ENCODE assay signal across 8 mouse cellular contexts in the genomic region with DNA sequence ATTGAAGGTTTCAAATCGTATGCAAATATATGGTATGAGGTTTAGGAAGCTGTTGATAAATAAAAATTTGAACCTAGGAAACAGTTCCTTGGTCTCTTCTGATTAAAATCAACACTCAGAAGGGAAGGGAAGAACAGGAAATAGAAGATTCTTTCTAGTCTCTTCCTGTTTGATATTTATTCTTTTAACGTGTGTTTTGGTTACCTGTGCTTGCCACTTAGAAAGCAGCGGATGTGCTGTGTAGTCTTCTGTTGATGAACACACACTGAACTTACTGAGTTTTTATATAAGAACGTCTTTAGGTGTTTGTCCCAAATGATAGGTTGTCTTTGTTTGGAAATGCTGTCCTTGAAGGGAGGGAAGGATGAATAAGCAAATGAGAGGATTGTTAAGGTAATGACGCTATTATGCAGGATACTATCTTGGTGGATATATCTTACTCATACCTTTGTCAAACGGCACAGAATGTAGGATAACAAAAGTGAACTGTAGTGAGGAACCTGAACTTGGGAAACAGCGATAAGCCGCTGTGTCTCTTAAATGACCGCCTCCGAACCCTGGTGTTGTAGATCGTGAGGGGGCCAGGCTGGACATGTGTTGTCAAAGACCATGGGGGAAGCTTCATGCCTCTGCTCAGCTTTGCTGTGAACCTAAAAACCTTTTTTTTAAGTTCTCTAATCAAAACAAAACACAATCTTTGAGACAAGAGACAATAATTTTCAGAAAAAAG. TPM values are rescaled to one million over a fixed set of nuclear protein-coding genes. Genes with fewer than 3 reads are reported as not detected.
DNase-seq lines count a peak whose midpoint lies in the region; ATAC-seq and TF ChIP-seq lines count a peak whose summit lies in the region.

No protein-coding gene starts in this region.

- no peak overlapping the region for H3K9ac ChIP-seq in heart, embryonic 13.5 days
- H3K9ac ChIP-seq in forebrain, embryonic 14.5 days (ENCODE audit: low read length), result no peak overlapping the region
- no peak overlapping the region for H3K9ac ChIP-seq in liver, embryonic 16.5 days (ENCODE audit: low read depth, low read length)

- peaks cover 17% of the 10 kb centered on the region for H3K4me1 ChIP-seq in heart, embryonic 13.5 days
- H3K4me1 ChIP-seq in forebrain, embryonic 14.5 days (ENCODE audit: control insufficient read depth, insufficient read depth, low read length), result no peaks in the 10 kb centered on the region
- no peaks in the 10 kb centered on the region for H3K4me1 ChIP-seq in liver, embryonic 16.5 days (ENCODE audit: control insufficient read depth, low read depth, low read length)

- no peak for ATAC-seq in heart, embryonic 13.5 days (ENCODE audit: extremely low read depth, insufficient number of reproducible peaks, low FRiP score, low TSS enrichment)
- ATAC-seq in forebrain, embryonic 14.5 days, result no peak
- no peak for ATAC-seq in liver, embryonic 16.5 days (ENCODE audit: low read depth)
- no peak for ATAC-seq in cerebellum, adult (ENCODE audit: insufficient number of reproducible peaks, low FRiP score, low TSS enrichment)

- peaks cover 55% of the 10 kb centered on the region for H3K79me3 ChIP-seq in C2C12 (ENCODE audit: low read depth)

- no peaks in the 10 kb centered on the region for H3K36me3 ChIP-seq in heart, embryonic 13.5 days
- peaks cover 26% of the 10 kb centered on the region for H3K36me3 ChIP-seq in C2C12 (ENCODE audit: control insufficient read depth, insufficient read depth)
- no peaks in the 10 kb centered on the region for H3K36me3 ChIP-seq in forebrain, embryonic 14.5 days (ENCODE audit: control insufficient read depth, insufficient read depth, low read length)
- no peaks in the 10 kb centered on the region for H3K36me3 ChIP-seq in liver, embryonic 16.5 days (ENCODE audit: control insufficient read depth, insufficient read depth)

- peak overlapping the region; percentile 70 for H3K4me3 ChIP-seq in heart, embryonic 13.5 days
- peak overlapping the region; percentile 90 for H3K4me3 ChIP-seq in C2C12 (ENCODE audit: insufficient read depth, poor library complexity, severe bottlenecking)
- peak overlapping the region; percentile 75 for H3K4me3 ChIP-seq in forebrain, embryonic 14.5 days (ENCODE audit: low read depth, low read length)
- no peak overlapping the region for H3K4me3 ChIP-seq in liver, embryonic 16.5 days (ENCODE audit: low read depth, low read length)

- peak overlapping the region; percentile 97 for H3K4me2 ChIP-seq in heart, embryonic 13.5 days
- peak overlapping the region; percentile 85 for H3K4me2 ChIP-seq in forebrain, embryonic 14.5 days (ENCODE audit: low read length)
- peak overlapping the region; percentile 79; the same call in 1 of the 2 replicates for H3K4me2 ChIP-seq in liver, embryonic 16.5 days (ENCODE audit: low read depth, low read length)

- intact Hi-C loops in gastrocnemius, postnatal 36 days (cut with DNase I), result no loop called here

- no peaks in the 10 kb centered on the region for H3K9me3 ChIP-seq in heart, embryonic 13.5 days
- H3K9me3 ChIP-seq in forebrain, embryonic 14.5 days (replicated peaks; ENCODE audit: control insufficient read depth, low read length), result no peaks in the 10 kb centered on the region
- H3K9me3 ChIP-seq in liver, embryonic 16.5 days (replicated peaks; ENCODE audit: control insufficient read depth, low read length), result no peaks in the 10 kb centered on the region

- TF ChIP-seq CTCF in C2C12 (IDR thresholded peaks at IDR 0.05; ENCODE audit: control insufficient read depth, insufficient read depth, insufficient read length), result no peak

- WGBS in heart, embryonic 13.5 days, result 37% methylated on average over 11 of the region's 11 CpGs
- WGBS in forebrain, embryonic 14.5 days, result 65% methylated on average over 11 of the region's 11 CpGs
- 30% methylated on average over 11 of the region's 11 CpGs for WGBS in liver, embryonic 16.5 days (ENCODE audit: insufficient replicate concordance)

- no peak for DNase-seq in heart, adult 8-10 months (ENCODE audit: low spot score)
- no peak for DNase-seq in forebrain, embryonic 14.5 days (ENCODE audit: low spot score)
- DNase-seq in cerebellum, adult 9-10 months, result no peak
- no peak for DNase-seq in gastrocnemius, postnatal 36 days

- H3K27ac ChIP-seq in heart, embryonic 13.5 days (replicated peaks), result no peak overlapping the region
- no peak overlapping the region for H3K27ac ChIP-seq in forebrain, embryonic 14.5 days (ENCODE audit: low read depth, low read length)
- no peak overlapping the region for H3K27ac ChIP-seq in liver, embryonic 16.5 days (ENCODE audit: low read length)

- peak overlapping the region; percentile 38 for H3ac ChIP-seq in C2C12 (ENCODE audit: control insufficient read depth, insufficient read length, low read depth)

- H3K27me3 ChIP-seq in heart, embryonic 13.5 days (replicated peaks), result peaks cover 92% of the 10 kb centered on the region
- no peaks in the 10 kb centered on the region for H3K27me3 ChIP-seq in C2C12 (ENCODE audit: control insufficient read depth, insufficient read depth, insufficient read length)
- 0 out of 2 replicates have a peak, but pooled peaks cover 3% of the 10 kb centered on the region for H3K27me3 ChIP-seq in forebrain, embryonic 14.5 days (replicated peaks; ENCODE audit: control insufficient read depth, insufficient read depth, low read length)
- peaks cover 13% of the 10 kb centered on the region for H3K27me3 ChIP-seq in liver, embryonic 16.5 days (ENCODE audit: control insufficient read depth, insufficient read depth, low read depth, low read length)

- peaks cover 63% of the 10 kb centered on the region for H3K79me2 ChIP-seq in C2C12 (ENCODE audit: control insufficient read depth, insufficient read depth)

TF ChIP-seq in C2C12, 6 proteins besides CTCF, POLR2A, EP300 and RAD21:
- TF ChIP-seq USF1 (IDR thresholded peaks at IDR 0.05; ENCODE audit: low read depth) (no peak), FOSL1 (IDR thresholded peaks at IDR 0.05; ENCODE audit: insufficient read depth, low read length, poor library complexity, severe bottlenecking) (no peak), CEBPB (IDR thresholded peaks at IDR 0.05; ENCODE audit: low read depth) (no peak), MYOG (IDR thresholded peaks at IDR 0.05; ENCODE audit: control insufficient read depth, extremely low read depth, insufficient read length) (no peak), MAX (IDR thresholded peaks at IDR 0.05) (no peak), MYOD1 (IDR thresholded peaks at IDR 0.05; ENCODE audit: control insufficient read depth, insufficient read length, low read depth) (no peak)

RNA-seq across cellular contexts. Expression of gene Tes, which starts 1.4 kb away (rescaled TPM):
- 15.4 and 16.9 TPM in 2 replicates for polyA plus RNA-seq in heart, embryonic 13.5 days (2015; fragmentation: Nextera tagmentation; extraction: Ambion mirVana)
- total RNA-seq in heart, adult 8-10 months (2022), result 1 to 10 TPM; 2.2 to 3.0 (median 2.6) TPM
- polyA plus RNA-seq in C2C12 (2012; fragmentation: generic; extraction: Trizol), result 112 TPM
- 36.2 and 38.0 TPM in 2 replicates for polyA plus RNA-seq in forebrain, embryonic 14.5 days (2014; fragmentation: Nextera tagmentation; extraction: Ambion mirVana)
- 3.6 and 4.0 TPM in 2 replicates for polyA plus RNA-seq in liver, embryonic 16.5 days (2015; fragmentation: Nextera tagmentation; extraction: Ambion mirVana)
- 1 to 10 TPM; 1.2 to 1.6 TPM for total RNA-seq in gastrocnemius, postnatal 36 days (2021)
